Mouse (Mus musculus): ENCODE data around the gene Ambra1.

DNA sequence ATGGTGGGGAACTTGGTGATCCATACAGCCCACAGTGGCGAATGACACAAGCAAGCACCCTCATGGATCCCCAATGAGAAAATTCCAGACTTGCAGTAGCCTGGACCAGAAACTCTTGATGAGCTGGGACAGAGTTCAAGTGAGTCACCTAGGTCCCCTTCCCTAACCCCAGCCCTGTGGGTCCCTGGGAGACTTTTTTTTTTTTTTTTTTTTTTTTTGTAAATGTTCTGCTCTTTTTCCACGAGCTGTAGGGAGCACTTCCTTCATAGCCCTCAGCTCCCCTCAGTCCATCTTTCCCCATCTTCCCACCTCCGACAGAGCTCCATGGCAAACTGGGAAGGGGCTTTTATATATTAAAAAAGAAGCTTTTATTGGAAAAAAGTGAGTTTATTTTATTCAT is 199.5 kb downstream of the Ambra1 start:
- TF ChIP-seq MAX (IDR thresholded peaks at IDR 0.05) (no peak), CTCF (IDR thresholded peaks at IDR 0.05; ENCODE audit: control insufficient read depth, insufficient read depth, insufficient read length) (no peak), MYOG (IDR thresholded peaks at IDR 0.05; ENCODE audit: control insufficient read depth, extremely low read depth, insufficient read length) (no peak), MYOD1 (IDR thresholded peaks at IDR 0.05; ENCODE audit: control insufficient read depth, insufficient read length, low read depth) (no peak)

Data from C2C12 (cell line).